Mouse (Mus musculus) frontal cortex, postnatal 14 days (tissue): Measurements from ENCODE around the gene Tns3.

Source experiments
- DNase-seq, 2 experiments: peaks; one replicate each; pipeline ENCODE4 v3.0.0; 2022; ENCODE audit warnings: low spot score in 2 of 2

Tns3 gene

DNA sequence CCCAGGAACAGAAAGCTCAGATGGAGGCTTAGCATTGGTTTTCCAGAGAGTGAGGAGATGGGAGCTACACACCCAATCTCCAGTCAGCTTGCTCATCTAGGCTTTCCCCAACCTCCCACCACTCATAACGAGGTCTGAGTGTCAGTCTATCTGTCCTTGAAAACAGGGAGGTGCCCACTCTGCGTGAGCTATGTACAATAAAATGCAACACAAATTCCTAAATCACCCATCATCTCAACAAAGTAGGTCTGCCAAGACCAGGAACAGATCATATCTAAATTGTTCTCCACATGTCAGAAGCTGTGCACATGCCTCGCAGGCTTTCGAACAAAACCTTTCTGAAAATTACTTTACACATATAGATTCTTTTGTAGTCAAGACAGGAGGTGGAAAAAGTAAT, 134.3 kb downstream of the Tns3 start:
- DNase-seq, result no peak

- no peak for DNase-seq
Measured at GRCm38 (mm10) chr11:8525463-8526145, 138.7 kb downstream of the Tns3 start.

- DNase-seq, result peak; percentile 57 to 64
Measured at GRCm38 (mm10) chr11:8523344-8524126, 140.8 kb downstream of the Tns3 start.

- DNase-seq, result no peak
Measured at GRCm38 (mm10) chr11:8513359-8514253, 150.7 kb downstream of the Tns3 start.

DNA sequence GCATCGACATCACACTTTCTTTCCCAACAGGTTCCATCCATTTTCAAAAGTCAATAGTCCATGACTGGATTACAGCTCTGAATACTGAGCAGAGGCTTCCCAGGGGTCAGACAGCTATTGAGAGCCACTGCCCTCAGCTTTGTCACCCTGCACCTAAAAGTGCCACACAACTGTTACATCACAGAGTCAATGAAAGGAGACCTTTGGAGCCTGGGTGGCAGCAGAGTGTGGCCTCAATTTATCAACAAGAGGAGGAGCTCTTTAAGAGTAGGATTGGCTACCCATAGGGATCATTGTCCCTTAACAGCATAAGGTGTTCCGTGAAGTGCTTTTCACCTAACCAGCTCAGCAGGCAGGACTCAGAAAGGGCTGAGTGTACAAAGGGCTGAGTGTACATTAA, 154.0 kb downstream of the Tns3 start:
- DNase-seq, result no peak

- DNase-seq, result no peak
Measured at GRCm38 (mm10) chr11:8509614-8510013, 154.7 kb downstream of the Tns3 start.

GRCm38 (mm10) chr11:8503735-8504134, 160.6 kb downstream of the Tns3 start:
- DNase-seq, result no peak

DNA sequence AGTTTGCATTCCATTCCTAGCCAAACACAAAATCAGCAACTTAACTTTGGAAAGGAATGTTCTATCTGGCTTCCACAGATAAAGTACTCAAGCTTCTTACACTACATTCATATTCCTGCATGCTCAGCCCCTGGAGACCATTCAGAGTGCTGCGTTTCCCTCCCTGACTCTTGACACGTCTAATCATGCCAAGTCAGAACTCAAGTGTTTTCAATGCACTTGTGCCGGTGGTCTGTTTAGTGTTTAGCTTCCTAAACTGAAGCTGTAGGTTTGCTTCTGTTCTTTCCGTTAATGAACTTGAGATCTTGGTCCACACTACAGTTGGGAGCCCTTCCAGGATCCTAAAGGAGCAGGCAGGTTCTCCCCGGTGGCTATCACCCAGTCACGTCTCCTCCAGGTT, 163.5 kb downstream of the Tns3 start:
- no peak for DNase-seq

GRCm38 (mm10) chr11:8497136-8497535, 167.2 kb downstream of the Tns3 start:
- no peak for DNase-seq

DNA sequence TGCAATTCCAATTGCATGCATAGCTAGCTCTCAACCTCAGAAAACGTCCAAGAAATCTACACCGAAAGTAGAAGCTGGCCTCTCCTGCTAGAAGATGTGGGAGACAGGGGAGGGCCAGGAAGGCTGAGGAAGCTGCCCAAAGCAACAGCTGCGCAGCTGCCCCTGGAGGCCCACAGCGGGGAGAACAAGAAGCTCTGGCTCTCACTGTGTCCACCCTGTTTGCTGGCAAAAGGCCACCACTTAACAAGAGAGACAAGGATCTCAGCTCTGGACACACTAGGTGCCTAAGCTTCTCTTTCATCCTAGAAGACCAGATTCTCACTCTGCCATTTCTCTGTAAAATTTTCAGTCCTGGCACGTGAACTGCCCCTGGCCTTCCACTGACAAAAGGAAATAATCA, 167.6 kb downstream of the Tns3 start:
- no peak for DNase-seq

GRCm38 (mm10) chr11:8495801-8496200, 168.5 kb downstream of the Tns3 start:
- no peak for DNase-seq

DNA sequence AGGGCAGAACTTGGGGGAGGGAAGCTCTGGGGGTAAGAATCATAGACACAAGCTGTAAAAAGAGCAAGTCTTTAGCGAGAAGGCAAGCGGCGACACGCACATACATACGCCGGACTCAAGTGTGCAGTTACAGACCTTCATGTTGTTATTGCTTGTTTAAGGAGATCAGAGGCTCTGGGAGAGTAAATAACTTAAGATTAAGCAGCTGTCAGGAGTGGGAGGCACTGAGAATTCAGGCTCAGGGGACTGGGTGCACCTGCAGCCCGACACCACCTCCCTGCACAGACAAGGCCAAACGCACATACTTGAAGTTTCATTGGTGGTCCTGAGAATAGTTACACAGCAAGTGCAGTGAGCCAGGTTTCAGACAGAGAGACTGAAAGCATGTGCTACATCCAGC, 169.3 kb downstream of the Tns3 start:
- no peak for DNase-seq

- no peak for DNase-seq
Measured at GRCm38 (mm10) chr11:8493931-8494490, 170.3 kb downstream of the Tns3 start.

DNA sequence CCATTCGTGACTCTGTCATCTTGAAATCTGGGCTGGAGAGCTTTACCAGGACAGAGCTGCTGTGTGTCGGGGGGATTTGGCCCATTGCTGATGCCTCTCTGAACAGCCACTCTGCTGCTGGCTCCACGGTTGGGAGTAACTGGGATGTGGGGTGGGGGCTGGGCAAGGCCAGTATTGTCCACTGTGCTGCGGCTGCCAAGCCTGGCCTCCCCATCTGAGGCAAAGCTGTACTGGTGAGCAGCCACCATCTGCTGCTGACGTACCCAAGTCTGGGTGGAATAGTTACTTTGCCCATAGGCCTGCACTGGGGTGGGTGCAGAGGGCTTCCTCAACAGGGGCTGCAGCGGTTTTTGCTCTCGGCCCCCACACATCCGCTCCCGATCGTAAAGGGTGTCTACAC, 172.0 kb downstream of the Tns3 start:
- no peak for DNase-seq

DNA sequence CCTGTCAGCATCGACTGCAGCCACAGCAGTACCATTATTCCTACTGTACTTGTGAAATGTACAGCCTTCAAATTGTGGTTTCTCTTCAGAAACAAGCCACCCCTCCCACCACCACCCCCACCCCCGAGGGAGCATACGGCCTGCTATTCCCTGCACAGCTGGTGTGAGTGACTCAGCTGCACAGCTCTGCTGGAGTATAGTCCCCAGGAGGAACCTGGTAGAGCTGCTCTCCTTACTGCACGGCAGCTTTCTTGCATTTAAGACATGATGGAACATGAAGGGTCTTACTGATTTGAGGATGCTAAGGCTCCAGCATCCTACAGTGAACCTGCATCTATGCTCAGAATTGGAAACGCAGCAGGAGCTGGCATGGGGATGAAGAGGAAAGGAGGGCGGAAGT, 176.1 kb downstream of the Tns3 start:
- no peak for DNase-seq

GRCm38 (mm10) chr11:8486552-8486951, 177.8 kb downstream of the Tns3 start:
- no peak for DNase-seq

DNA sequence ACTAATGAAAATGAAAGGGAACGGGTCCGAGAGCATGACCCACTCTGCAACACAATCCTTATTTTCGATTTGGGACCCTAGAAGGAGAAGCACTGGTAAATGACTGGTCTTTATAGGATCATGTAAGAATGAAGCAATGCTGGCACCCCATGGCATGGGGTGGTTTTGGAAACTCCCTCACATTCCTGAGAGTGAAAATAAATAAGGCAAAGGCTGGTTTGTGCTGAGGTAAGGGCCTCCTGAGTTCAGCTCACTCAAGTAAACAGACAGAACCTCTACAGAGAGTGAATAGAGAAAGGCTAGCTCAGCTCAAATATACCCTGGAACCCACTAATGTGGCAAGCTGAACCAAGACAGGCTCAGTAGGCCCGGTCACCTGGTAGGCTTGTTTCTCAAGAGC, 179.8 kb downstream of the Tns3 start:
- DNase-seq, result no peak

GRCm38 (mm10) chr11:8482721-8483120, 181.6 kb downstream of the Tns3 start:
- no peak for DNase-seq

DNA sequence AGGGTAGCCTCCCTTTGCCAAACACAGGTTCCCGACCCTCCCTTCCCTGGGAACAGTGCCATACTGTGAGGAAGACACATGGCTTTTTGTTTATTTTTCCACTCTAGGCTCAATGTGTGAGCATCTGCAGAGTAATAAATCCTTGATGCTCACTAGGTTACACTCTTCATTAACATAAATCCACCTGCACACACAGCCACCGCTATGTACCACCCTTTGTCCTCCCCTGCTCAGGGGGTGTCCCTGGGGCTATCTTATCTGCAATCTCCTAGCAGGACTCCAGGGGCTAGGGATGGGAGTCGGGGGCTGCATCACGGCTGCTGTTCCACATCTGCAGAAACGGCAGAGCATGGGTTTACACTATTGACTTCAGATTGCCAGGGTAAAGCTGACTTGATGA, 182.4 kb downstream of the Tns3 start:
- no peak for DNase-seq

DNA sequence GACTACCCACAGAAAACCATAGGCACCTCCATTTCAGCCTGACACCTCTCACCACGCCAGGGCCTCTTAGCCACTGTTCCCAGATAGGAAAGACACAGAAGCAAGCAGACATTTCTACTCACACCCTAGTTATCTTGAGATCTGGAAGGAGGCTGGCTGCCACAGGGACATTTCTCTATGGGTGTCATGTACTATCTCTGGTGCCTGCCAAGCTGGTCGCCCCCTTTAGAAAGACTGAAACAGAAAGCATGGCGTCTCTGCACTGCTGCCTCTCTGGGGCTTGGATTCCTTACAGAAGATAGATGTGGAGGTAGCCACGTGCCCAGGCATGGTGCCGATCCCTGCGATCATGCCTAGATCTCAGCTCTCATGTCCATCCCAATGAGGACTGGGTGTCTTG, 182.8 kb downstream of the Tns3 start:
- no peak for DNase-seq

GRCm38 (mm10) chr11:8479858-8480257, 184.5 kb downstream of the Tns3 start:
- DNase-seq, result no peak

GRCm38 (mm10) chr11:8479313-8479712, 185.0 kb downstream of the Tns3 start:
- no peak for DNase-seq
